Mouse (Mus musculus): ENCODE data around the gene Pifo.

- TF ChIP-seq CTCF (IDR thresholded peaks at IDR 0.05; ENCODE audit: low read depth) (no peak), EP300 (optimal IDR thresholded peaks at IDR 0.05) (no peak)
These were observed 25.9 kb upstream of the Pifo start for GRCm38 (mm10) chr3:106040306-106040705.

Measured in stomach, postnatal 0 days (tissue).